ENCODE assay signal across 23 mouse cellular contexts in the genomic region with DNA sequence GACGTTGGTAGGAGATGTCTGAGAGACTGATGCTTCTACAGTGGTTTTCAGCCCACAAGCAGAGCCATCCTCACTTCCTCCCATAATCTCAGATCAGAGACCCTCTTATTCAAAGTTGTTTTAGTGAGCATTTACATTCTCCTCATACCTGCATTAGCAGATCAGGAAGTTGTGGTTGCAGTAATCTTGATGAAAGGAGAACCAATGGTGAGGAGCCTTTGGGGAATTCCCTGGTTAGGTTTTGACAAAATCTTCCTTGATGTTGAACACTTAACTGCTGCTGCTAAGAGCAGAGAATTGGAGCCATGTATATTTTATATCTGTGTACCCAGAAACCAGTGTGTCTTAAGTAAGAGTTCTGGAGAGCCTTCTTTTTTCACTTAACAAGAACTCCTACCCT. TPM values are rescaled to one million over a fixed set of nuclear protein-coding genes. Genes with fewer than 3 reads are reported as not detected.
DNase-seq lines count a peak whose midpoint lies in the region; ATAC-seq lines count a peak whose summit lies in the region.
"Had no signal": no experiment of that assay in that cellular context is flagged by ENCODE, and none has a peak within 500 bp of the region (broad histone marks: within the 10 kb centered on the region; RNA-seq: fewer than 3 reads in every experiment).

No protein-coding gene starts in this region.

- DNase-seq in thymus, postnatal 0 days (ENCODE audit: low spot score) = peak; percentile 20
- DNase-seq in thymus, postnatal 25 days = no peak
- peak; percentile 34 to 46 for DNase-seq in CD8-positive naive resting alpha-beta T cell, adult 2 months (ENCODE audit: low read depth in 2 of 2, low spot score in 2 of 2)
- peak; percentile 82 for DNase-seq in induced T-regulatory cell, adult 2 months (ENCODE audit: low read depth)
- no peak for DNase-seq in adrenal gland, postnatal 25 days
- DNase-seq in right cerebral cortex, adult 2 months (ENCODE audit: low spot score in 2 of 2) = no peak
- DNase-seq: adrenal gland, adult 8-10 months; cerebellum, adult 11 months; cerebellum, adult 9-10 months; cerebellum, postnatal 36 days; gastrocnemius, postnatal 36 days; heart, adult 2 months; kidney, adult 18-20 months; kidney, postnatal 36 days; left cerebral cortex, postnatal 4 days; liver, embryonic 13.5 days; lung, adult 18-20 months; lung, postnatal 4 days; midbrain, embryonic 14.5 days; right cerebral cortex, adult 18-20 months had no signal

- ATAC-seq in megakaryocyte-erythroid progenitor cell, adult 5-6 weeks (replicated peaks; ENCODE audit: low FRiP score, low TSS enrichment, poor library complexity, severe bottlenecking) = no peak
- ATAC-seq: forebrain, embryonic 15.5 days; lung, postnatal 0 days had no signal

RNA-seq across cellular contexts. Expression of gene Fbxl22, which starts 22.0 kb away (rescaled TPM):
- 1.3 and 1.8 TPM in 2 replicates for polyA plus RNA-seq in thymus, postnatal 0 days (2015; fragmentation: Nextera tagmentation; extraction: Ambion mirVana)
- 0.48 and 0.64 TPM in 2 replicates for total RNA-seq in adrenal gland, postnatal 25 days (2021)
- total RNA-seq in megakaryocyte-erythroid progenitor cell, adult 5-6 weeks (2014; fragmentation: Nextera tagmentation) = 0.63 TPM in 1 of 2 replicates, not detected in the other
- 0.89 and 1.2 TPM in 2 replicates for total RNA-seq in megakaryocyte-erythroid progenitor cell, adult 5-6 weeks (2017)

Comparison
In these comparisons a context has a peak if more than half of its experiments do, and no peak if none do; other contexts are left out.
1. DNase-seq: peak in thymus, postnatal 0 days (single experiment), CD8-positive naive resting alpha-beta T cell, adult 2 months (2 of 2) and induced T-regulatory cell, adult 2 months (single experiment); none in thymus, postnatal 25 days (single experiment), adrenal gland, postnatal 25 days (single experiment) and right cerebral cortex, adult 2 months (0 of 2).